Mouse (Mus musculus): ENCODE measurements at regions not wholly inside any gene's neighbourhood (a gene's known extent, or its start where the extent isn't known, plus 50 kb on each side); places are given as distances from the start of the nearest gene placed in this dataset.
A peak's percentile ranks its signal among the peaks of the same experiment; 100 is the strongest.

DNA sequence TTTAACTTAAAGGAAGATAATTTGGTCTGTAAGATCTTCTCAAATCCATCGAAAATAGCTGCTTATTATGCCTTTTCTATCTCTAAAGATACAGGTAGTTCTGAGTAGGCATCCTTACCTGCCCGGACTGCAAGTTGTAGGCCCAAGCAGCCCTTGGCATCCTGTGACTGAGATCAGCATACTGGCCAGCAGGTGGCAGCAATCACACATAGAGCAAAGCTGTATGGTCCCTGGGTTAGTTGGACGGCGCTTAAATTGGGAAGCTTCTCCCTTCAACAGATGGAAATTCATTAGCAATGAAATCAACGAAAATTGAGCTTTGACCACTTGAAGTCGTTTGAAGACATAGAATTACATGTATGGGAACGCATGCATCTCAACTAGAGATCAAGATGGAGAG lies 61.0 kb downstream of the Ccng2 start:
- DNase-seq (ENCODE audit: low spot score in 2 of 2), result peak; percentile 26 to 75

DNA sequence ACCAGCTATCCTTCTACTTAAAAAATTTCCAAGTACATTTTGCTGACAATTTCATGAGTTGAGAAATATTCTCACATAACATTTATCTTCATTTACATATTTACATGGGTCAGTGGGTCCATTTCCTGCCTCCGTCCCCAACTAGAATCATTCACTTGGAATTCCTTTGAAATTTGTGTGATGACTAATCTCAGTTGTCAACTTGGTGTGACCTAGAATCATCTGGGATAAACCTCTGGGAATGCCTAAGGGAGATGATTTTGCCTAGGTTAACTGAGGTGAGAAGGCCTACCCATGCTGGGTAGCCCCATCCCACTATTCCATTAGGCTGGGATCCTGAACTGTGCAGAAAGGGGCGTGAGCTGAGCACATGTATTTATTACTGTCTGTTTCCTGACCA lies 63.8 kb downstream of the Ccng2 start:
- no peak for DNase-seq (ENCODE audit: low spot score in 2 of 2)

DNA sequence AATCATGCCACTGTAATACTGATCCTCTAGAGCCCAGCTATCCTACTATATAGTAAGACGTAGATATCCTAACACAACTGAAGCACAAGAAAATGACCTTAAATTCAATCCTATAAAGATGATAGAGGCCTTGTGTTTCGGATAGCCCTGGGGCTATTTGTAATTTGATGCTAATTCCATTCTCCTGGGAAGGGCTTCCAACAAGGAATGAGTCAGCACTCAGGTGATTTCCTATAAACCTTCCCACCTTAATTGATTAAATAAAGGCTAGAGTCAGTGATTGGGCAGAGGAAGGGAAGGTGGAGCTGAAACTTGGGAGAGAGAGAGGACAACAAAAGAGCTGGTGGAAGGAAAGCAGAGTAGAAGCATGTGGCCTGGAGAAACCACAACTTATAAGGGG lies 86.0 kb downstream of the Ccng2 start:
- DNase-seq (ENCODE audit: low spot score in 2 of 2), result no peak

All from layer of hippocampus, adult 8-10 months (tissue).